Mouse (Mus musculus) forebrain, postnatal 0 days (tissue): ENCODE data around the gene Atad2b. TPM values are rescaled to one million over a fixed set of nuclear protein-coding genes. Genes with fewer than 3 reads are reported as not detected.

Source experiments
- ATAC-seq: fragments of 200-750 bp; cut with Nextera tagmentation; 2 replicates; pipeline ENCODE4 v1.8.0; 2017; ENCODE audit warnings: mild to moderate bottlenecking, moderate library complexity
- DNase-seq: peaks from one replicate; pipeline ENCODE4 v3.0.0-alpha.2; 2015
- H3K27ac ChIP-seq: fragments of 300-500 bp; sonication (generic); 2 replicates; pipeline ENCODE4 v1.5.1; 2014; ENCODE audit warnings: low read depth, mild to moderate bottlenecking, antibody characterized with exemption, low read length, moderate library complexity, mixed read lengths
- H3K27me3 ChIP-seq: fragments of 300-500 bp; sonication (generic); 2 replicates; pipeline ENCODE4 v1.6.1; 2014; ENCODE audit warnings: mild to moderate bottlenecking, low read length, mixed read lengths; ENCODE audit not compliant: insufficient read depth
- H3K36me3 ChIP-seq: fragments of 300-500 bp; sonication (generic); 2 replicates; pipeline ENCODE4 v1.6.1; 2014; ENCODE audit warnings: mild to moderate bottlenecking, moderate library complexity; ENCODE audit not compliant: insufficient read depth
- H3K4me1 ChIP-seq: fragments of 300-500 bp; sonication (generic); 2 replicates; pipeline ENCODE4 v1.6.1; 2014; ENCODE audit warnings: antibody characterized with exemption; ENCODE audit not compliant: insufficient read depth
- H3K4me2 ChIP-seq: fragments of 300-500 bp; sonication (generic); 2 replicates; pipeline ENCODE4 v1.6.1; 2014; ENCODE audit warnings: low read depth, mild to moderate bottlenecking, moderate library complexity
- H3K4me3 ChIP-seq: fragments of 300-500 bp; sonication (generic); 2 replicates; pipeline ENCODE4 v1.5.1; 2014; ENCODE audit warnings: low read depth, low read length, mixed read lengths
- H3K9ac ChIP-seq: fragments of 300-500 bp; sonication (generic); 2 replicates; pipeline ENCODE4 v1.6.1; 2014; ENCODE audit warnings: mild to moderate bottlenecking
- H3K9me3 ChIP-seq: fragments of 300-500 bp; sonication (generic); 2 replicates; pipeline ENCODE4 v1.6.1; 2016; ENCODE audit warnings: low read length
- CTCF ChIP-seq: sonication (generic); IDR thresholded peaks from 2 replicates; pipeline ENCODE4 v1.5.1; 2016; ENCODE audit warnings: antibody characterized with exemption, control low read depth, low read depth
- WGBS: fragments of 180-500 bp; shearing (Covaris S2); extraction: QIAGEN DNeasy Blood & Tissue Kit; methylation state at CpG from one replicate; pipeline ENCODE4 v1.1.7; 2014; 5-methylcytosine and 5-hydroxymethylcytosine counted together
- polyA plus RNA-seq: library from polyadenylated mRNA; unstranded; fragments of >200 nt; fragmentation: Nextera tagmentation; extraction: Ambion mirVana; gene quantifications from 2 replicates; pipeline ENCODE4 v1.2.1, GENCODE M21; 2015
- total RNA-seq: library from RNA; depleted of rRNA; stranded (reverse); fragments of >200 nt; gene quantifications from 2 replicates; pipeline ENCODE4 v1.2.3, GENCODE M21; 2014; rRNA removed

Atad2b gene
- total and polyA plus RNA-seq, 2 experiments from 2014 or later, result 6.6 to 31.1 TPM

DNA sequence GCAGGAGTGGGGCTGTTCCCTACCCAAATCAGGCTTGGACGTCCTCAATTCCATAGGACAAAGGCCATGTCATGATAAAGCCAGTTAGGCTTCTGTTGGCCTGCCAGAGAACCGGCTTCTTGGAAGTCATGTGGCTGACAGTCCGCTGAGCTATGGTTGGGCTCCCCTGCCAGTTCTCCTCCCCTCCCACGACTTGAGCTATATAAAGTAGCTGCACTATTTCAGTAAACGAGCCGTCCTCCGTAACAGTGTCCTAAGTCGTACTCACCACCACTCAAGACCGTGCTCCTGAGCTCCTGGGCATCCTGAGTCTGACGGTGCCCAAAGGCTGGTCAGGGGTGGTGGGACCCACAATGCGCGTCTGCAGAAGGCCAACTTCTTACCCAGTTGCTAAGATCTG is 156.0 kb downstream of the Atad2b start:
- Histone ChIP-seq H3K27ac (no peak overlapping the region), H3K9ac (no peak overlapping the region), H3K9me3 (no peaks in the 10 kb centered on the region), H3K27me3 (no peaks in the 10 kb centered on the region), H3K4me1 (0 out of 2 replicates have a peak, but pooled peaks cover 2% of the 10 kb centered on the region), H3K36me3 (no peaks in the 10 kb centered on the region), H3K4me3 (no peak overlapping the region), H3K4me2 (no peak overlapping the region)
- ATAC-seq, result no peak
- WGBS, result 82% methylated on average over 12 of the region's 12 CpGs
- no peak for DNase-seq
- no peak for TF ChIP-seq CTCF

DNA sequence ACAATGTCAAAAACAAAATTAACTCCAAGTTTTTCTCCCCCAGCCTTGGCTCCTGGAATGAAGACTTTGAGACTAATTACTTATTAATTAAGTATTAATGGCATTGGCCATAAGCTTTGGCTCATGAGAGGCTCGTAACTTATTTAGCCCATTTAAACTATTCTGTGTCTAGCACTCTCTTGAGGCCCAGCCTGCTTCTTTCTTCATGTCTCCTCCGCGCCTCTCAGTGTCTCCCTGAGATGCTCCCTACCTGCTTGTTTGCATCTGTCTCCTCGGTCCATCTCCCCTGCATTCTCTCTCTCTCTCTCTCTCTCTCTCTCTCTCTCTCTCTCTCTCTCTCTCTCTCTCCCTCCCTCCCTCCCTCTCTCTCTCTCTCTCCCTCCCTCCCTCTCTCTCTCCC is 164.3 kb downstream of the Atad2b start:
- no peak for ATAC-seq
- WGBS, result 93% methylated on average over 4 of the region's 4 CpGs

DNA sequence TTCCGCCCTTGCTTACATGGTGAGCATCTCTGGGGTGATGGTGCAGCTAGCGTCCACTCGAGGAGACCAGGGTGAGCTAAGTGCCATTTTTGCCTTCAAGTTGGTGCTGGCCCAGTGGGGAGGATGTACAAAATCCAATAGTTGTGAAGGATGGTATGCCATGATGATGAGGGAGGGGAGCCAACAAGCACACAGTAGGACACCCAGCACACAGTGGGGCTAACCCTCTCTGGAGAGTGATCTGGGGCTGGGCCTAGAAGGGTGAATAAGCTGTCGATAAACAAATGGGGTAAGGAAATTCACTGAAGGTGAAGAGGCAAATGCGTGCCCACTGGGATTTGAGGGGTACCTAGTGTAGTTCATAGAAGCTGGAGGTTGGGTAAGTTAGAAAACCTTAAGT is 167.6 kb downstream of the Atad2b start:
- Histone ChIP-seq H3K36me3 (peaks cover 61% of the 10 kb centered on the region), H3K4me2 (no peak overlapping the region), H3K27me3 (no peaks in the 10 kb centered on the region), H3K9ac (no peak overlapping the region), H3K9me3 (no peaks in the 10 kb centered on the region), H3K4me1 (peaks cover 15% of the 10 kb centered on the region; the same call in 1 of the 2 replicates), H3K27ac (no peak overlapping the region), H3K4me3 (no peak overlapping the region)
- no peak for TF ChIP-seq CTCF
- 96% methylated on average over 5 of the region's 5 CpGs for WGBS
- DNase-seq (no peak), ATAC-seq (no peak)

More for the DNA sequence above, 164.3 kb downstream of the Atad2b start:
- no peaks in the 10 kb centered on the region for H3K4me1 ChIP-seq
- peaks cover 45% of the 10 kb centered on the region for H3K36me3 ChIP-seq
- H3K27me3 ChIP-seq, result no peaks in the 10 kb centered on the region
- DNase-seq, result no peak
- no peak overlapping the region for H3K27ac ChIP-seq
- no peaks in the 10 kb centered on the region for H3K9me3 ChIP-seq
- no peak overlapping the region for H3K4me2 ChIP-seq
- H3K4me3 ChIP-seq, result no peak overlapping the region
- TF ChIP-seq CTCF, result no peak
- H3K9ac ChIP-seq, result no peak overlapping the region

- no peak for TF ChIP-seq CTCF
- Histone ChIP-seq H3K9me3 (no peaks in the 10 kb centered on the region), H3K4me1 (peaks cover 15% of the 10 kb centered on the region; the same call in 1 of the 2 replicates), H3K27me3 (no peaks in the 10 kb centered on the region), H3K4me2 (no peak overlapping the region), H3K4me3 (no peak overlapping the region), H3K36me3 (peaks cover 60% of the 10 kb centered on the region), H3K9ac (no peak overlapping the region), H3K27ac (peak overlapping the region; percentile 74)
- whole genome bisulfite sequencing, result 11% methylated on average over 10 of the region's 10 CpGs
- ATAC-seq (peak; percentile 81), DNase-seq (peak; percentile 87)
Observed at GRCm38 (mm10) chr12:5087787-5088519, 170.8 kb downstream of the Atad2b start.

- no peak for TF ChIP-seq CTCF
- H3K27me3 ChIP-seq, result no peaks in the 10 kb centered on the region
- H3K36me3 ChIP-seq, result peaks cover 53% of the 10 kb centered on the region
- H3K27ac ChIP-seq, result peak overlapping the region; percentile 74
- no peak overlapping the region for H3K9ac ChIP-seq
- DNase-seq (no peak), ATAC-seq (peak; percentile 14; the same call in 1 of the 2 replicates)
- H3K4me2 ChIP-seq, result no peak overlapping the region
- WGBS, result 6% methylated on average over 1 of the region's 1 CpGs
- H3K9me3 ChIP-seq, result no peaks in the 10 kb centered on the region
- no peak overlapping the region for H3K4me3 ChIP-seq
- peaks cover 15% of the 10 kb centered on the region; the same call in 1 of the 2 replicates for H3K4me1 ChIP-seq
Observed at GRCm38 (mm10) chr12:5088639-5089038, 171.5 kb downstream of the Atad2b start.

Other genes with a start within 250 kb of the Atad2b start
- 1.2 and 1.5 TPM in 2 replicates for gene Fam228a, start 178.9 kb upstream of the Atad2b start, total RNA-seq
- 0.09 and 0.30 TPM in 2 replicates for gene Fam228a, start 178.9 kb upstream of the Atad2b start, polyA plus RNA-seq
- 9.2 TPM in 2 replicates for gene Pfn4, start 148.3 kb upstream of the Atad2b start, total RNA-seq
- gene Pfn4, start 148.3 kb upstream of the Atad2b start, polyA plus RNA-seq, result 15.3 and 21.3 TPM in 2 replicates
- 7.8 and 18.8 TPM in 2 replicates for gene Fam228b, start 148.1 kb upstream of the Atad2b start, total RNA-seq
- 5.8 and 8.9 TPM in 2 replicates for gene Fam228b, start 148.1 kb upstream of the Atad2b start, polyA plus RNA-seq
- 117 and 156 TPM in 2 replicates for gene Sf3b6, start 99.8 kb upstream of the Atad2b start, total RNA-seq
- gene Sf3b6, start 99.8 kb upstream of the Atad2b start, polyA plus RNA-seq, result 326 and 451 TPM in 2 replicates
- gene Fkbp1b, start 75.8 kb upstream of the Atad2b start, total RNA-seq, result 51.7 and 122 TPM in 2 replicates
- 65.5 and 67.9 TPM in 2 replicates for gene Fkbp1b, start 75.8 kb upstream of the Atad2b start, polyA plus RNA-seq
- 8.9 and 9.9 TPM in 2 replicates for gene Wdcp, start 74.0 kb upstream of the Atad2b start, total RNA-seq
- gene Wdcp, start 74.0 kb upstream of the Atad2b start, polyA plus RNA-seq, result 10.2 and 11.4 TPM in 2 replicates
- 1.1 and 3.4 TPM in 2 replicates for gene Mfsd2b, start 43.0 kb upstream of the Atad2b start, total RNA-seq
- gene Mfsd2b, start 43.0 kb upstream of the Atad2b start, polyA plus RNA-seq, result 0.49 and 1.3 TPM in 2 replicates
- gene Ubxn2a, start 9.6 kb upstream of the Atad2b start, total RNA-seq, result 28.5 and 29.0 TPM in 2 replicates
- 21.4 and 34.9 TPM in 2 replicates for gene Ubxn2a, start 9.6 kb upstream of the Atad2b start, polyA plus RNA-seq